Mouse (Mus musculus): ENCODE measurements at regions not wholly inside any gene's neighbourhood (a gene's known extent, or its start where the extent isn't known, plus 50 kb on each side); places are given as distances from the start of the nearest gene placed in this dataset.

- no peak for DNase-seq (ENCODE audit: low spot score in 2 of 2)
These were observed 205.2 kb upstream of the A230072I06Rik start for GRCm38 (mm10) chr8:12073311-12073999.

- no peak for DNase-seq (ENCODE audit: low spot score in 2 of 2)
These were observed 202.7 kb upstream of the A230072I06Rik start for GRCm38 (mm10) chr8:12075943-12076342.

GRCm38 (mm10) chr8:12076811-12077375, 201.7 kb upstream of the A230072I06Rik start:
- DNase-seq (ENCODE audit: low spot score in 2 of 2) = no peak

GRCm38 (mm10) chr8:12077896-12078295, 200.7 kb upstream of the A230072I06Rik start:
- no peak for DNase-seq (ENCODE audit: low spot score in 2 of 2)

DNA sequence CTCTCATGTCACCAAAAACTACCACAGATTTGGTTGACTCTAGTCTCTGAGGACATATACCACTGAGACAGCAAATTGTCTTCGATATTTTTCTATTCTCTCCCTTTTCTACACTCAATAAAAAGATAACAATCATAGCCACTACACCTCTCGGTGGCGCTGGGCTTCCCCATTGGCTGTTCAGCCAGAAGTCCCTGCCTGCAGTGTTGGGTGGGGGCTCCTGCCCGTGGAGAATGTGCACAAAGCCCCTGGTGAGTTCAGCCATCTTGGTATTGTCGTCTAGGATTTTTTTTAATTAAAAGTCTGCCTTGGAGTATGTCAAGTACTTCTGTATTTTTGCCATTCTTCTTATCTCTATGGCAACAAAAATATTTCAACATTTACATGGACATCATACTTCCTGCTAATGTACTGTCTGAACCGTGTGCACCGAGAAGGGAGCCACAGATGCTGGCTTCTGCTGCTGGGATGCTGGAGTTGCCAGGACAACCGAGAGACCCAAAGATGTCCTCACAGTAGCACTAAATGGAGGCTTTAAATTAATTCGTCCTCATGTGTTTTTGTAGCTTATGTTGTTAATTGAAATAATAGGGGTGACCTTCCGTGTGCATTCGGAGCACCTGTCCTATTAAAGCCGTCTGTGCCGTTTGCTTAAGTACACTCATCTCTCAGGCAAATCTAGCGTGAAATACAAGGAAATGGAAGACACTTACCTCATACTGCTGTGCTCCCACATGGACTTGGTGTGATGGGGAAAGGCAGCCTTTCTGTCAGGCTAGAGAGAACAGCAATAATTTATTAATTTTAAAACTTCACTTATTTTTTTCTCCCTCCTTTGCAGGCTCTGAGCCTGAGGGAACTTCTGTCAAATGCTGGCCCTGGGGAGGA, 199.7 kb upstream of the A230072I06Rik start:
- no peak for DNase-seq (ENCODE audit: low spot score in 2 of 2)

GRCm38 (mm10) chr8:12081536-12081935, 197.1 kb upstream of the A230072I06Rik start:
- DNase-seq (ENCODE audit: low spot score in 2 of 2) = no peak

- no peak for DNase-seq (ENCODE audit: low spot score in 2 of 2)
These were observed 191.3 kb upstream of the A230072I06Rik start for GRCm38 (mm10) chr8:12087192-12087800.

GRCm38 (mm10) chr8:12100145-12100544, 178.5 kb upstream of the A230072I06Rik start:
- DNase-seq (ENCODE audit: low spot score in 2 of 2) = no peak

DNA sequence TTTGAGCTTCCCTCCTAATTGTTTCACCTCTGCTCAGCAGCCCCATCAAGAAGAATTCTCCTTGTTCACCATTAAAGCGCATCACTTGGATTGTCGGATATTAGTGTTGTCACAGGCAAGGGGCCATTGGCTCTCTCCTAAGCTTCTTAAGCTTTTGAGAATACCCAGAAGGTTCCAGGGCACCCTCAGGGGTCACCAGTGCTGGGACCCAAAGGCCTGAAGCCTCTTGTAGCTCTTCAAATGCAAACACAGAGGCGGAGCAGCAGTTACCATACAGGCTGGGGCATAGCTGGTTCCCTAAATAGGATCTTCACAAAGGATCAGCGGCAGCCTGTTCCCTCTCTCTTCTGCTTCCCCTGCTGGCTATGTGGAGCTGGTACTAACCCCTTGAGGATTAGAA, 175.3 kb upstream of the A230072I06Rik start:
- no peak for DNase-seq (ENCODE audit: low spot score in 2 of 2)

DNA sequence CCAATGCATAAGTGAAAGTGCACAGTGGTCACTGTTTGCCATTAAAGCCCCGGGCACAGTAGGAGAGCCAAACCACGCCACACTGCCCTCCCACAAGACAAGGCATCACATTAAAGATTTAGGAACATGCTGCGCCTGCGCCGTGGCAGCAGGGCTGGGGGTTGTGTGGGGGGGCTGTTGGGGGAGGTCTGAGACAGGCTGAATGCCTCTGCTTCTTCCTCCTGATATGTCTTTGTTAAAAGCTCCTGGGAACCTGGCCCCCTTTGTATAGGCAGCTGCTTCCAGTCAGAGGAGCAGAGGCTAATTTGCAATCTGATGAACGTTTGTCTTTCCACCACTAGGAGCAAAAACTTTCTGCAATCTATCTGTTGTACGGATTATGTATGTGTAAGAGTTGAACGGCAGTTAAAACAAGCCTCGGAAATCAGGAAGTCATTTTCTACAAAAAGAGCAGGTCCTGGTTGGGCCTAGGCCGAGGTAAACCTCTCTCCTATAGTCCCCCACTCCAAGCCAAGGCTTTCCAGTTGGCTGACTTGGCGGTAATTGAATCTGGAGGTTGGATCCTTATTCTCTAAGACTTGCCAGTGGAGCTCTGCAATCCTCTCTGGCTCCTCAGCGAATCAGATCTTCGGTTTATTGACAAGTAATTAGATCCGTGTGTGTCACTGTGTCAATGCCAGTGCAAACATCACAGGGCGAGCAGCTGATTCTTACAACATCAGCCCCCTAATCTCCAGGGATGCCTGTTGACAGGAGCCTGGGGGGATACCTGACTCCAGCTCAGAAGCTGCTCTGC, 173.3 kb upstream of the A230072I06Rik start:
- no peak for DNase-seq (ENCODE audit: low spot score in 2 of 2)

DNA sequence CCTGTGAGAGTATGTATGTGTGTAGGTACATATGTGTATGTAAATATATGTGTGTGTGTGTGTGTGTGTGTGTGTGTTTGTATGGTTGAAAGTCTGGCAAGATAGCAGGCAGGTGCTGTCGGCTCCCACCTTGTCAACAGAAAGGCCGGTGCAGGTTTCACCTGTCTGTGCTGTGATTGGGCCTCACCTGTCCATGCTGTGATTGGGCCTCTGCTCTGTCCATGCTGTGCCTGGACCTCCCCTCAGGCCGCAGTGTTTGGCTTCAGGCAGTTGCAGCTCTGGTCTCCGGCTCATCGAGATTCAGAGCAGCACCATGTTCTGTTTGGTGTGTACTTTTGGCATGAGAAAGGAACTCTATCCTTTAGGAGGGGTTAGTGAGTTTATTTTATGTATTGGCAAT, 170.0 kb upstream of the A230072I06Rik start:
- DNase-seq (ENCODE audit: low spot score in 2 of 2) = no peak

- DNase-seq (ENCODE audit: low spot score in 2 of 2) = no peak
These were observed 167.0 kb upstream of the A230072I06Rik start for GRCm38 (mm10) chr8:12111626-12112025.

DNA sequence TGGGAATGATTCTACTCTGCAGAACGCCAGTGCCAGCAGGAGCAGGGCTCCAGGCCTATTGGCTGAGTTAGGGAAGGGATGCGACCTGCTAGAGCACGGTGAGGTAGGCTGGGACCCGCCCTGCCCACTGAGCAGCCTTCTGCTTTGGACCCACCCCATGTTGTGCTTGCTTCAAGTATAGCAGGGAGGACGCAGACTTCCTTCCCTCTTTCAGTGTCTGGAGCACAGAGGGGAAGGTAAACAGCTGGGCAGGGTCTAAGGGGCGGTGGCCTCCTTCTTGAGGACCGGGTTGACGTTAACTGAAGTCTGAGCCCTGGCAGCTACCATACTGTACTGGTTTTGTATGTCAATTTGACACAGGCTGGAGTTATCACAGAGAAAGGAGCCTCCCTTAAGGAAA, 165.6 kb upstream of the A230072I06Rik start:
- no peak for DNase-seq (ENCODE audit: low spot score in 2 of 2)

GRCm38 (mm10) chr8:12126374-12127001, 152.1 kb upstream of the A230072I06Rik start:
- no peak for DNase-seq (ENCODE audit: low spot score in 2 of 2)

DNA sequence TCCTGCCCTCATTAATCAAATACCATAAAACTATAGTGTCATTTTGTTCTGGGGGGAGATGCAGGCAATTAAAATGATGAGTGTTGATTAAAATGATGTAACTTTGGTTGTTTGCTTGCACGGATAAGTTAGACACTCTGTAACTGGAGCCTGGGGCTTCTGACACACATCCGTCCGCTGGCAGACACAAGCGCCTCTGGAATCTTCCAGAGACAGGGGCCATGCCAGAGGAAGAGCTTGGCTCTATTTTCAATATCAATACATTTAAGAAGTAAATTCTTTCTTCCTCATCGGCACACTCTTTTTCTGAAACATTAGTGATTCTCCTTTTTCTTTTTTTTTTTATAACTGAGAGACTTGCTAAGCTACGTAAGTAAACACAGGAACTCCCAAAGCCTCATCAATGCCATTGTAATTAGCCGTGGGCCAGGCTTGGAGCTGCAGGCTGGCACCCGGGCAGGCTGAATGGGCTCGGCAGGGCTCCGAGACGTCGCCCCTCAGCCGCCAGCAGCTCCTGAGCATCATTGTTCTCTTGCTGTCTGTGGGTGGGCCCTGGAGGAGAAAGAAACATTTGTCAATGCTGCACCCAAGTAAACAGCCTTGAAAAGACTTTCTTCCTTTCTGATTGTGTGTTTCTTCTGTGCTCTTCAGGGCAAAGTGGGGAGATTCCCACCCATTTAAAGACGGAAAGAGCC, 151.4 kb upstream of the A230072I06Rik start:
- no peak for DNase-seq (ENCODE audit: low spot score in 2 of 2)

DNA sequence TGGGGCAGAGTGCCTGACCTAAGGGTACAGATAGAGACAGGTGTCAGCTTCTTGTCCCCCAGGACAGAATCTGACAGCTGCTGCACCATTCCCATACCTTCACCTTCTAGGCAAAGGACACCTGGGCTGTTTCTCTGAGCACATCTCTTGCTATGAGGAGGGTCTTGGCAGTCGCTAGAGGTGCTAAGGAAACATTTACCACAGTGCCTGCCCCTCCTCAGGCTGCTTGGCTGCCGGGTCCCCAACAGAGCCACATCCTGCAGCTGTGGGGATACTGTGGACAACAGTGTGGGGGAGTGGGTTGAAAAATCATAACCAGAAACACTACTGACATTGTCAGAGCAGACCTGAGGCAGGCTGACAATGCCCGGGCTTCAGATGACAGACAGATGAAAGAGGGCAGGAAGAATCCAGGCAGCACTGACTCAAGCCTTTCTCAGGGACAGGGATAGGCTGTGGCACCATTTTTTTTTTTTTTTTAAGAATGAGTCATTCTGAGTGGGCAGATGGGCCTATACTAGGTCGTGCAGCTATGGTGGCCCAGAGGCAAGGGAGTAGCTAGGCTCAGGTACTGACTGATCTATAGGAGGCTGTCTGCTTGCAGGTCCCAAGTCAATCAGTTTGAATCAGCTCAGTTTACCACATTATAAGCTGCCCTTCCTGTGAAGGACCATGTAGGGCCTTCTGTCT, 150.7 kb upstream of the A230072I06Rik start:
- no peak for DNase-seq (ENCODE audit: low spot score in 2 of 2)

DNA sequence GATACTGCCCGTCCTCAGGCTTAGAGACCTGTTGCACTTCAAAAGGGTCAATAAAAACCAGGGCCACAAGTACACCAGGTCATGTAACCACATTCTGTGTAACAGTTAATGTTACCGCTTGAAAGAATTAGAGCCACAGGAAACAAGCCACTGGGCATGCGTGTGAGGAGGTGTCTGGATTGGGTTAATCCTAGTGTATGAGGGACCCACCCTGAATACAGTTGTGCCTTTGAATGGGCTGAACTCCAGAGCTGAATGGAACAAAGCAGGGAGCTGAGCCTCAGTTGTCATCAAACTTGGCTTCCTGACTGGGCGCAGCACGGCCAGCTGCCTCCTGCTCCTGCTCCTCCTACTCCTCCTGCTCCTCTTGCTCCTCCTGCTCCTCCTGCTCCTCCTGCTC, 148.0 kb upstream of the A230072I06Rik start:
- DNase-seq (ENCODE audit: low spot score in 2 of 2) = no peak

- DNase-seq (ENCODE audit: low spot score in 2 of 2) = no peak
These were observed 144.4 kb upstream of the A230072I06Rik start for GRCm38 (mm10) chr8:12134200-12134599.

DNA sequence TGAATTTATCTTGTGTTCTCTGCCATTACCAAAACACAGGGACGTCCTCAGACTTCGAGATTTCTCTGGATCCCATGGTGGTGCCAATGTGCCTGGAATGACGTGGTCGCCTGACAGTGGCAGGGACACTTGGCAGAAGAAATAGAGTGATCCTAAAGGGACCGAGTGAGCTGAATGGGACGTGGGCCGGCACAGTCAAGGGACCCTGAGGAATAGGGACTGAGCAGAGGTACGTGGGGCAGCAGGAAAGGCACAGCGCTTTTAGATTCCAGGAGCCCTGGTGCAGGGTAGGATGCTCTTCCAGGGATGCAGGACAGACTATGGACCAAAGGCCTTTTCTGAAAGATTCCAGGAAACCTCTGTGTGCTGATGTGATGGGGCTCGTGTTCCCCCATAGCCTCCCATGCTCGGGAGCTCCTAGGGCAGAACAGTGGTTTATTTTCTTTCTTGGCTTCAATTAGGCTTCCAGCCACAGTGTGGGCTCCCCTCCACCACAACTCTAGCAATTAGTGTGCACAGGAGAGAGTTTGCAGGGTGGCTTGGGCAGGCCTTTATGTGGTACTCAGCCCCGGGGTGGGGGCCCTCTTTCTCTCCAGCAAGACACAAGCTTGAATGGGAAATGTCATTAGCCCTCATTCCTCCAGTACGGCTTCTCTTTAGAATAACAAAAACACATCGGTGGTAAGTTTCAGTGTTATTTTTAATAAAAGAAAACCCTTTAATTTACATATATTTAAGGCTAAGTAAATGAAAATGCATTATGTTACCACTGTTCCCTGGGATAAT, 143.0 kb upstream of the A230072I06Rik start:
- no peak for DNase-seq (ENCODE audit: low spot score in 2 of 2)

Measured in thymus, postnatal 10 days (tissue).